Mouse (Mus musculus) heart, postnatal 0 days (tissue): ENCODE measurements around the gene Psmd4. TPM values are rescaled to one million over a fixed set of nuclear protein-coding genes. Genes with fewer than 3 reads are reported as not detected.

Experiments
- ATAC-seq: fragments of 200-750 bp; cut with Nextera tagmentation; 2 replicates; pipeline ENCODE4 v1.8.0; 2017; ENCODE audit warnings: low read depth, moderate number of reproducible peaks, moderate library complexity; ENCODE audit not compliant: insufficient read depth
- DNase-seq: peaks from one replicate; pipeline ENCODE4 v3.0.0-alpha.2; 2016; ENCODE audit warnings: low spot score
- H3K27ac ChIP-seq: fragments of 300-500 bp; sonication (generic); 2 replicates; pipeline ENCODE4 v1.5.1; 2014; ENCODE audit warnings: low read depth, mild to moderate bottlenecking
- H3K27me3 ChIP-seq: fragments of 300-500 bp; sonication (generic); 2 replicates; pipeline ENCODE4 v1.6.1; 2014; ENCODE audit warnings: low read length, mixed read lengths; ENCODE audit not compliant: control insufficient read depth, insufficient read depth
- H3K36me3 ChIP-seq: fragments of 300-500 bp; sonication (generic); replicated peaks from 2 replicates; pipeline ENCODE4 v1.6.1; 2014; ENCODE audit warnings: low read length, mixed read lengths; ENCODE audit not compliant: control insufficient read depth, insufficient read depth
- H3K4me1 ChIP-seq: fragments of 300-500 bp; sonication (generic); 2 replicates; pipeline ENCODE4 v1.6.1; 2014; ENCODE audit warnings: antibody characterized with exemption; ENCODE audit not compliant: control insufficient read depth, insufficient read depth
- H3K4me2 ChIP-seq: fragments of 300-500 bp; sonication (generic); 2 replicates; pipeline ENCODE4 v1.6.1; 2014; ENCODE audit warnings: low read depth, mild to moderate bottlenecking, low read length, moderate library complexity
- H3K4me3 ChIP-seq: fragments of 300-500 bp; sonication (generic); 2 replicates; pipeline ENCODE4 v1.5.1; 2014; ENCODE audit warnings: low read depth, low read length
- H3K9ac ChIP-seq: fragments of 300-500 bp; sonication (generic); replicated peaks from 2 replicates; pipeline ENCODE4 v1.6.1; 2014; ENCODE audit warnings: low read depth, low read length, mixed read lengths
- H3K9me3 ChIP-seq: fragments of 300-500 bp; sonication (generic); replicated peaks from 2 replicates; pipeline ENCODE4 v1.6.1; 2016; ENCODE audit warnings: low read length; ENCODE audit not compliant: control insufficient read depth
- CTCF ChIP-seq: IDR thresholded peaks from 2 replicates; pipeline ENCODE4 v1.5.1; 2016; ENCODE audit warnings: antibody characterized with exemption, control low read depth, low read depth
- EP300 ChIP-seq: IDR thresholded peaks from 2 replicates; pipeline ENCODE4 v1.6.1; 2016; ENCODE audit warnings: antibody characterized with exemption, low read depth
- WGBS: fragments of 180-500 bp; shearing (Covaris S2); extraction: QIAGEN DNeasy Blood & Tissue Kit; methylation state at CpG from one replicate; pipeline ENCODE4 v1.1.7; 2014; 5-methylcytosine and 5-hydroxymethylcytosine counted together
- polyA plus RNA-seq: library from polyadenylated mRNA; unstranded; fragments of >200 nt; fragmentation: Nextera tagmentation; extraction: Ambion mirVana; gene quantifications from 2 replicates; pipeline ENCODE4 v1.2.1, GENCODE M21; 2015
- total RNA-seq: library from RNA; depleted of rRNA; stranded (reverse); fragments of >200 nt; gene quantifications from 2 replicates; pipeline ENCODE4 v1.2.3, GENCODE M21; 2014; ENCODE audit warnings: low replicate concordance

Gene Psmd4
- total and polyA plus RNA-seq, 2 experiments from 2014 or later, result 208 to 210 TPM

GRCm38 (mm10) chr3:95052959-95053358 lies 10.5 kb upstream of the Psmd4 start:
- Histone ChIP-seq H3K36me3 (peaks cover under 1% of the 10 kb centered on the region; the same call in 1 of the 2 replicates), H3K4me1 (peaks cover 19% of the 10 kb centered on the region), H3K4me2 (no peak overlapping the region), H3K9me3 (no peaks in the 10 kb centered on the region), H3K27ac (no peak overlapping the region), H3K9ac (no peak overlapping the region), H3K27me3 (no peaks in the 10 kb centered on the region), H3K4me3 (no peak overlapping the region)
- DNase-seq, result peak; percentile 41
- TF ChIP-seq EP300 (no peak), CTCF (peak; percentile 81)
- 37% methylated on average over 1 of the region's 1 CpGs for WGBS
- no peak for ATAC-seq

DNA sequence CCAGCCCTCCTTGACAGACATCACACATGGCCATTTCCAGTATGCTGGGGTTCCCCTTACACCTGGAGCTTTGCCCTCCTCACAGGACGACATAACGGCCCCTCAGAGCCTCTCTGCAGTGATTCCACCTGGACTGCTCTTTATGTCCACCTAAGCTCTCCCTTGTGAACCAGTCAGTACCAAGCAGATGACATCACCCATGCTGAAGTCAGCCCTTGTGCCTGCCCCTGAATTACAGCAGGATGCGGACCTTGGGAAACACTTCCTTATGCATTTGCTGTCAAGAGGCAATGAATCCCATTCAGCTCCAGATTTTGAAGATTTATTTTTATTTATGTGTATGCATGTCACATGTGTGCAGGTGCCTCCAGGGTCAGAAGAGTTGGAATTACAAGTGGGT lies 5.5 kb upstream of the Psmd4 start:
- no peak overlapping the region for H3K9ac ChIP-seq
- no peak overlapping the region for H3K4me2 ChIP-seq
- no peaks in the 10 kb centered on the region for H3K36me3 ChIP-seq
- ATAC-seq (no peak), DNase-seq (no peak)
- TF ChIP-seq EP300 (no peak), CTCF (no peak)
- no peaks in the 10 kb centered on the region for H3K4me1 ChIP-seq
- H3K9me3 ChIP-seq, result no peaks in the 10 kb centered on the region
- no peak overlapping the region for H3K27ac ChIP-seq
- WGBS, result 53% methylated on average over 3 of the region's 3 CpGs
- no peak overlapping the region for H3K4me3 ChIP-seq
- no peaks in the 10 kb centered on the region for H3K27me3 ChIP-seq

DNA sequence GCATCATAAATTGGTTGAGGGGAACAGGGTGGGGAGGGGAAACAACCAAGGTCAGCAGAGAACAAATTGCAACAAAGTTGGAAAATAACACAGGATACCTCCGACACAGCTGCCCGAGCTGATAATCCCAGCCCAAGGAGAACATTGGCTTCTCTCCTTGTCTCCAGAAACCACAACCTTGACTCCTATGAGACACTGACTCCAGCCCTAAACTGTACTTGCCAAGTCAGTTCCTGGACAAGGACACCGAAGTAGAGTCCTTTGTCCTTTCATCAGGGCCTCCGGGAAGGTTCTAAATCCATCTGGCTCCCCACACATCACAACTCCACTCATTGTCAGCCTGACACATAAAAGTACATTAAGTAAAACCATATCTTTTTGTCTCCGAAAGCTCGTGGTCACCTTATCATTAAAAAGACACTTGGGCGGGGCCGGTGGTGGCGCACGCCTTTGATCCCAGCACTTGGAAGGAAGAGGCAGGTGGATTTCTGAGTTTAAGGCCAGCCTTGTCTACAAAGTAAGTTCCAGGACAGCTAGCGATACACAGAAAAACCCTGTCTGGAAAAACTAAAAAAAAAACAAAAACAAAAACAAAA lies 4.1 kb upstream of the Psmd4 start:
- no peak for ATAC-seq
- no peaks in the 10 kb centered on the region for H3K36me3 ChIP-seq
- H3K4me2 ChIP-seq, result no peak overlapping the region
- H3K9ac ChIP-seq, result no peak overlapping the region
- H3K4me1 ChIP-seq, result peaks cover 2% of the 10 kb centered on the region; the same call in 1 of the 2 replicates
- H3K4me3 ChIP-seq, result no peak overlapping the region
- no peaks in the 10 kb centered on the region for H3K9me3 ChIP-seq
- no peak overlapping the region for H3K27ac ChIP-seq
- no peaks in the 10 kb centered on the region for H3K27me3 ChIP-seq
- WGBS, result 71% methylated on average over 11 of the region's 11 CpGs
- TF ChIP-seq EP300 (no peak), CTCF (no peak)
- no peak for DNase-seq

DNA sequence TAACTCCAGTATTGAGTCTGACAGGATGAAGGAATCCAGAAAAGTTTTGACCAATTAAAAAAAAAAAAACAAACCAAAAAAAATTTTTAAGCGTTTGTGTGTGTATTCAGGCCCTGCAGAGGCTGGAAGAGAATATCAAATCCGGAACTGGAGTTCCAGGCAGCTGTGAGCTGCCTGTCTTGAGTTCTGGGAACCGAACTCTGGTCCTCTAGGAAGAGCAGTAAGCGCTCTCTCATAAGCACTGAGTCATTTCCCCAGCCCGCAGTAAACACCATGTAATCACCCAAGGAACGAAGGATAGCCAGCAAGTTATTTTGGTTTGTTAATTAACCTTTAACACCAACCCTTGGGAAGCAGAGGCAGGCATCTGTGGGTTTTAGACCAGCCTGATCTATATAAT lies 837 bp upstream of the Psmd4 start:
- Histone ChIP-seq H3K27ac (no peak overlapping the region), H3K4me1 (peaks cover 6% of the 10 kb centered on the region; the same call in 1 of the 2 replicates), H3K4me3 (no peak overlapping the region), H3K4me2 (no peak overlapping the region), H3K36me3 (0 out of 2 replicates have a peak, but pooled peaks cover 4% of the 10 kb centered on the region), H3K27me3 (no peaks in the 10 kb centered on the region), H3K9me3 (no peaks in the 10 kb centered on the region), H3K9ac (no peak overlapping the region)
- DNase-seq (no peak), ATAC-seq (no peak)
- TF ChIP-seq EP300 (no peak), CTCF (no peak)
- 64% methylated on average over 6 of the region's 6 CpGs for WGBS

GRCm38 (mm10) chr3:95042838-95043229 lies 420 bp upstream of the Psmd4 start:
- DNase-seq, result no peak
- Histone ChIP-seq H3K4me3 (peak overlapping the region; percentile 85), H3K27me3 (no peaks in the 10 kb centered on the region), H3K9ac (no peak overlapping the region), H3K4me2 (peak overlapping the region; percentile 57), H3K9me3 (no peaks in the 10 kb centered on the region), H3K36me3 (0 out of 2 replicates have a peak, but pooled peaks cover 4% of the 10 kb centered on the region), H3K27ac (peak overlapping the region; percentile 22; the same call in 1 of the 2 replicates), H3K4me1 (peaks cover 6% of the 10 kb centered on the region; the same call in 1 of the 2 replicates)
- TF ChIP-seq EP300 (0 out of 2 replicates have a peak, but pooled peaks have one; percentile 28), CTCF (no peak)
- peak; percentile 37 for ATAC-seq
- 13% methylated on average over 7 of the region's 7 CpGs for WGBS

DNA sequence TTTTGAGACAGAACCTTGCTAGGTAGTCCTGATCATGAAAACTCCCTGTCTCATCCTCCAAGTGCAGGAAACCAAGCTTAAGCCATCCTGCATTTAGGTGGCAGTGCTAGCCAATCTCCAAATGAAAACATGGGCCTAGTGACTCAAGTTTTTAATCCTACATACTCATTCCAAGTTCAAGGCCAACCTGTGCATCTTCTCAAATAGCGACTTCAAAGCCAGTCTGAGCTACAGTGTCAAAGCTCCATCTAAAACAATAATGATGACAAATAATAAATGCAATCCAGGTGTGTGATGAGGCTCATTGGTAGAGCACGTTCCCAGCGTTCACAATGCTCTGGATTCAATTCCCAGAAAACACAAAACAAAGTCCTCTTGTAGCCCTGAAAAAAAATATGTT lies 789 bp downstream of the Psmd4 start:
- Histone ChIP-seq H3K9me3 (no peaks in the 10 kb centered on the region), H3K36me3 (peaks cover 11% of the 10 kb centered on the region), H3K27ac (no peak overlapping the region), H3K4me2 (peak overlapping the region; percentile 57), H3K9ac (peak overlapping the region; percentile 79), H3K4me1 (peaks cover 6% of the 10 kb centered on the region; the same call in 1 of the 2 replicates), H3K4me3 (peak overlapping the region; percentile 85), H3K27me3 (no peaks in the 10 kb centered on the region)
- 13% methylated on average over 3 of the region's 3 CpGs for WGBS
- DNase-seq, result no peak
- TF ChIP-seq EP300 (no peak), CTCF (no peak)
- no peak for ATAC-seq
